Mouse (Mus musculus) kidney, adult 2 months (tissue): ENCODE measurements at regions not wholly inside any gene's neighbourhood (a gene's known extent, or its start where the extent isn't known, plus 50 kb on each side); places are given as distances from the start of the nearest gene placed in this dataset.
"Not testable (repeated sequence)": the region's sequence is repeated elsewhere in the genome, so short reads cannot be mapped to it uniquely, and the experiment has no call there.

ENCODE experiments used
- DNase-seq: peaks from one replicate; pipeline ENCODE4 v3.0.0; 2021
- H3K27ac ChIP-seq: fragments of 200-500 bp; 2 replicates; pipeline ENCODE4 v1.5.1; 2012; ENCODE audit warnings: low read depth, low read length, control low read depth, inconsistent platforms; ENCODE audit not compliant: insufficient read depth
- H3K27me3 ChIP-seq: fragments of 200-500 bp; replicated peaks from 2 replicates; pipeline ENCODE4 v1.6.1; 2012; ENCODE audit warnings: mild to moderate bottlenecking, moderate library complexity, low read length, inconsistent platforms; ENCODE audit not compliant: control insufficient read depth, insufficient read depth
- H3K36me3 ChIP-seq: fragments of 200-500 bp; 2 replicates; pipeline ENCODE4 v1.6.1; 2012; ENCODE audit warnings: mild to moderate bottlenecking, moderate library complexity, low read length, inconsistent platforms; ENCODE audit not compliant: control insufficient read depth, insufficient read depth
- H3K4me1 ChIP-seq: fragments of 200-500 bp; 2 replicates; pipeline ENCODE4 v1.6.1; 2011; ENCODE audit warnings: low read length; ENCODE audit not compliant: control insufficient read depth, insufficient read depth
- H3K4me3 ChIP-seq: fragments of 200-500 bp; 2 replicates; pipeline ENCODE4 v1.5.1; 2011; ENCODE audit warnings: mild to moderate bottlenecking, low read depth, low read length, control low read depth; ENCODE audit not compliant: insufficient read depth
- CTCF ChIP-seq: fragments of 200-500 bp; conservative IDR thresholded peaks from 2 replicates; pipeline ENCODE4 v1.5.1; 2011; ENCODE audit warnings: low read depth, mild to moderate bottlenecking, control low read depth, low read length, moderate library complexity, mixed read lengths; ENCODE audit not compliant: insufficient read depth, insufficient read length
- POLR2A ChIP-seq: fragments of 200-500 bp; IDR thresholded peaks from one replicate; pipeline ENCODE4 v1.6.1; 2011; ENCODE audit warnings: low read depth, low read length, control low read depth
- WGBS: fragments of 180-500 bp; shearing (Covaris S2); methylation state at CpG from one replicate; pipeline ENCODE4 v1.1.7; 2018; 5-methylcytosine and 5-hydroxymethylcytosine counted together

- TF ChIP-seq CTCF = no peak
- TF ChIP-seq POLR2A = no peak
- WGBS = 72% methylated on average over 6 of the region's 6 CpGs
- no peaks in the 10 kb centered on the region for H3K27me3 ChIP-seq
- H3K4me3 ChIP-seq = no peak overlapping the region
- H3K27ac ChIP-seq = no peak overlapping the region
- no peak for DNase-seq
- no peaks in the 10 kb centered on the region for H3K36me3 ChIP-seq
- no peaks in the 10 kb centered on the region for H3K4me1 ChIP-seq
Measured at GRCm38 (mm10) chr15:96791306-96791705, 91.8 kb upstream of the Slc38a2 start.

GRCm38 (mm10) chr15:96787921-96788320, 88.4 kb upstream of the Slc38a2 start:
- not testable (repeated sequence) for H3K27ac ChIP-seq, H3K27me3 ChIP-seq, DNase-seq, H3K36me3 ChIP-seq, H3K4me1 ChIP-seq, H3K4me3 ChIP-seq
- 99% methylated on average over 2 of the region's 2 CpGs for WGBS

DNA sequence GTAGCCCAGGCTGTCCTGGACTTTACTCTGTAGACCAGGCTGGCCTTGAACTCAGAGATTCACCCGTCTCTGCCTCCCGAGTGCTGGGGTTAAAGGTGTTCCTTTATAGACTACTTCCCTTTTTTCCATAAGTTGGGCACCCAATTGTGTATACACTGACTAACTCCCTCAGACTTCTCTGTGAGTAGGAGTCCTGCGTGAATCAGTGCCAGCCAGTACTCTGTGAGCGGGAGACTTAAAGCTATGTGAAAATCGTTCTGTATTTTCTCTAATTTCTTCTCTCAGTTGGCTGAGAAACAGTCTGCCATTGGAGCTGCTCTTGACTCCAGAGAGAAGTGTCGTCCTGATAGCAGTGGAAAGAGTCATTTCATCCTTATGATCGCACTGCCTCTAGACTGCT, 85.0 kb upstream of the Slc38a2 start:
- H3K27ac ChIP-seq = no peak overlapping the region
- no peaks in the 10 kb centered on the region for H3K36me3 ChIP-seq
- no peaks in the 10 kb centered on the region for H3K4me1 ChIP-seq
- no peaks in the 10 kb centered on the region for H3K27me3 ChIP-seq
- no peak overlapping the region for H3K4me3 ChIP-seq
- TF ChIP-seq CTCF (no peak), POLR2A (no peak)
- 94% methylated on average over 7 of the region's 7 CpGs for WGBS
- DNase-seq = no peak

DNA sequence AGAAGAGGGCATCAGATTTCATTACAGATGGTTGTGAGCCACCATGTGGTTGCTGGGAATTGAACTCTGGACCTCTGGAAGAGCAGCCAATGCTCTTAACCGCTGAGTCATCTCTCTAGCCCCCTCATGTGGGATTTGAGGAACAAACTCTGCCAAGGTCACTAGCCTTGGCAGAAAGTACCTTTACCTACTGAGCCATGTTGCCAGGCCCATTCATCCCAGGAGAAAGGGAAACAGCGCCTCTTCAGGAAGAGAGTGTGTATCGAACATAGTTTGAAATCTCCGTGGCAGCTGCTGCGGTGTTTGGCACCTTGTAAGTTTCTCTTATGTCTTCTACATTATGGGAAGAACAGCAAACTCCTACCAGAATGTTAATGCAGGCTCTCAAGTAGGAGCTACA, 82.0 kb upstream of the Slc38a2 start:
- TF ChIP-seq CTCF (no peak; the same call in 1 of the 2 replicates), POLR2A (no peak)
- Histone ChIP-seq H3K27me3 (no peaks in the 10 kb centered on the region), H3K4me3 (no peak overlapping the region), H3K36me3 (no peaks in the 10 kb centered on the region), H3K27ac (no peak overlapping the region), H3K4me1 (no peaks in the 10 kb centered on the region)
- DNase-seq = no peak
- WGBS = 86% methylated on average over 5 of the region's 5 CpGs

DNA sequence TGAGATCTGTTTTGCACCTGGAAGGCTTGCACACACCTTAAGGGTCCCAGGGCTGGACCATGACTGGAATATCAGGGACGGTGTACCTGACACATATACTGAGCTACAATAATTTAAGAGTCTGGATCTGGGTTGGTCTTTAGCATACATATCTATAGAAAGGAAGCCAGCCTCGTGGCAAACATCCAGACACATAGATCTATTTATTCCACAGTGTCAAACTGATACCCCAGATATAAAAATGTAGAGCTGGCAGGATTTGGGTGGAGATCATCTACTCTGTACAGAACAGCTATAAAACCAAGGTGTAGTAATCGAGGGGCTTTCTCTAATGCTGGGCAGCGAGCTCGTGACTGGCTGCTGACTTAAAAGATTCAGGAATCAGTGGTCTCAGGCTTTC, 81.1 kb upstream of the Slc38a2 start:
- Histone ChIP-seq H3K36me3 (no peaks in the 10 kb centered on the region), H3K4me3 (no peak overlapping the region), H3K27me3 (no peaks in the 10 kb centered on the region), H3K27ac (no peak overlapping the region), H3K4me1 (no peaks in the 10 kb centered on the region)
- WGBS = 88% methylated on average over 5 of the region's 5 CpGs
- no peak for DNase-seq
- TF ChIP-seq POLR2A (no peak), CTCF (no peak)

DNA sequence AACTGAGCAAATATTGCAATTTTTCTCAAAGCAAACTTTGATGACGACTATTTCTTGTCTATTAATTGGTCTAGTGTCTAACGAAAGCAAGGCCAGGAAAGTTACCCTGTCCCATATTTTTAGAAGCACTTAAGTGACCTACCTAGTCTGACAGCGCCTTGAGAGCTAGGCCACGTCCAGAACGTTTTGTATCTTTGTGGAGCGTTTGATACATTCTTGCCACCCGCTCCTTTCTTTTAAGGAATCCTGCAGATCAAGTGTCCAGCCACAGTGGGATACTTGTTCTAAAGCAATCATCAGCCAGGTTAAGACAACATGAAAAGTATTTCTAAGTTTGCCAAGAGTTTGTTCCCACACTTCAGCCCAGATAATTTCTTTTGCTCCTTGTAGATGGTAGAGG, 79.8 kb upstream of the Slc38a2 start:
- Histone ChIP-seq H3K36me3 (no peaks in the 10 kb centered on the region), H3K27me3 (no peaks in the 10 kb centered on the region), H3K4me1 (no peaks in the 10 kb centered on the region), H3K4me3 (no peak overlapping the region), H3K27ac (no peak overlapping the region)
- no peak for TF ChIP-seq POLR2A
- TF ChIP-seq CTCF = no peak
- DNase-seq = no peak
- WGBS = 86% methylated on average over 7 of the region's 7 CpGs

DNA sequence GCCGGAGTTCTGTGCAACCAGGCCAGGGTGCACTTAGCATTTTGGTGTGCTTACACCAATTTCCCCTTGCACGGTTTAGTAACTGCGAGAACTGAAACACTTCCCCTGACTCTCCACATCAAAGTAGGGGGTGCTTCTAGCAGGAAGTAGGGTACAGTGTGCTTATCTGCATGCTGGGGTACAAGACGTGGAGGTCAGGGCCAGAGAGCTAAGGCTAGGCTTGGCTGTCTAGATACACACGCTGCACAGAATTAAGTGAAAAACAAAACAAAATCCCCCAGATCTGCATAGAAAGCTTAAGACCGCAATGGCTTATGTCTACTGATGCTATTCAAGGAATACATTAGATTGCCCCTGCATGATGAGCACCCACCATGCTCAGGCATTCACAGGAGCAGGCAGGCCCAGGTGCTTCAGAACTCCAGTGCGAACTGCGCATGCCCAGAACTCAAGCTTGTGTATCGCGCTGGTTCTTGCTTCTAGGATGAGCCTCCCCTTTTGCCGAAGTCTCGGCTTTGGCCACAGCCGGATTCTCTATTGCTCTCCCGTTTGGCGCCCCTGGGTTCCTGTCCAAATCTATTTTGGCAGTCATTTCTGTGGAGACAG, 78.9 kb upstream of the Slc38a2 start:
- 92% methylated on average over 15 of the region's 15 CpGs for WGBS
- Histone ChIP-seq H3K4me1 (no peaks in the 10 kb centered on the region), H3K4me3 (no peak overlapping the region), H3K27me3 (no peaks in the 10 kb centered on the region), H3K36me3 (no peaks in the 10 kb centered on the region), H3K27ac (no peak overlapping the region)
- no peak for DNase-seq
- TF ChIP-seq CTCF = no peak
- no peak for TF ChIP-seq POLR2A

DNA sequence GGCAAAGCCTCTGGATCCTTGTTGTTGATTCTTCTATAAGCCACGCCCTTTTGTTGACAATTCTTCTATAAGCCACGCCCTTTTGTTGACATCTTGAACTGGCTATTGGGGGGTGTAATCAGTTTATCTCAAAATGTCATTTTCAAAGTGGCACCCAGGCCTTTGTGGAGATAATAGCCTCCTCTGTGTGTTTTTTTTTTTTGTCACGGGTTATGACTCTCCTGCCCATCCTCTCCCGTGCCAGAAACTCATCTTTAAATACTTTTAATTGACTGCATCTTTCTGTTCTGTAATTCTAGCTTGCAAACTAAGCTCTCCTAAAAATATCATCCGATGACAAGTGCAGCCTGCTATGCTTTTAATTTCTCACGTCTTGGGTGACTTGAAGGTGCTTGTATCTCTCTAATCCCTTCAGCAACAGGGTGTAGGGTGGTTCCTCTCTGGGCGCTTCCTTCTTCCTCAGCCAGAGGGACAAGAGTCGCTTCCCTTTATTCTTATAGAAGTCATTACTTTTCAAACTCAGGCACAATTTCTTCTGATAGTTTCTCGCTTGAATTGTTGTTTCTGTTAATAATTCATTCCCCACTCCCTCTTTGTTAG, 77.0 kb upstream of the Slc38a2 start:
- TF ChIP-seq CTCF (no peak), POLR2A (no peak)
- H3K4me1 ChIP-seq = no peaks in the 10 kb centered on the region
- no peaks in the 10 kb centered on the region for H3K36me3 ChIP-seq
- 61% methylated on average over 9 of the region's 9 CpGs for WGBS
- H3K27me3 ChIP-seq = no peaks in the 10 kb centered on the region
- DNase-seq = no peak
- no peak overlapping the region for H3K4me3 ChIP-seq
- H3K27ac ChIP-seq = no peak overlapping the region
